Mouse (Mus musculus): ENCODE results near the gene Jpt2. TPM values are rescaled to one million over a fixed set of nuclear protein-coding genes. Genes with fewer than 3 reads are reported as not detected.

The Jpt2 gene
- polyA plus RNA-seq, 1 experiment from 2014 or later = 81.1 TPM

- Histone ChIP-seq H3K9ac (ENCODE audit: low read length) (peak overlapping the region; percentile 90), H3K9me3 (replicated peaks; ENCODE audit: control insufficient read depth, low read length) (no peaks in the 10 kb centered on the region), H3K4me2 (ENCODE audit: low read length) (peak overlapping the region; percentile 98), H3K36me3 (ENCODE audit: control insufficient read depth, insufficient read depth, low read length) (peaks cover 64% of the 10 kb centered on the region), H3K4me1 (ENCODE audit: control insufficient read depth, insufficient read depth, low read length) (peaks cover 21% of the 10 kb centered on the region), H3K27me3 (replicated peaks; ENCODE audit: control insufficient read depth, insufficient read depth, low read length) (no peaks in the 10 kb centered on the region), H3K27ac (ENCODE audit: low read depth, low read length) (peak overlapping the region; percentile 81), H3K4me3 (ENCODE audit: low read depth, low read length) (peak overlapping the region; percentile 81)
- no peak for DNase-seq (ENCODE audit: low spot score)
- 12% methylated on average over 31 of the region's 31 CpGs for WGBS
- peak; percentile 12 for ATAC-seq
Observed at GRCm38 (mm10) chr17:24894061-24894994, 66.2 kb downstream of the Jpt2 start.

DNA sequence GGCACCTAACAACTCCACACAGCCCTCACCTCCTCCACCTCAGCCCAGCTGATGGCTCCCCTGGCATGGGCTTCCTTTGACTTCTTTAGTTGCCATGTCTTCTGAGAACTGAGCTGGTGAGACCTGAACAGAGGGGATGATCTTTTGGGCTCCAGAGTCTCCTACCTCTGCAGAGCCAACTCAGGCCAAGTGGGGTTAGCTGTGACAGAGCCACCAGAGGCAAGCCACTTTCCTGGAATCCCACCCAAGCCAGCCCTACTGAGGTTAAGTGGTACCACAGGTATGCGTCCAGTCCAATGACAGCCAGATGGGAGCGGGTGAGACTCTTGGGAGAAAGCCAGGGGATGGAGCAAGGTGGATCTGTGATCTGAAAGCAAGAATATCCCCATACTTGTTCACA, 67.2 kb downstream of the Jpt2 start:
- DNase-seq (ENCODE audit: low spot score) = no peak
- 93% methylated on average over 2 of the region's 2 CpGs for WGBS

DNA sequence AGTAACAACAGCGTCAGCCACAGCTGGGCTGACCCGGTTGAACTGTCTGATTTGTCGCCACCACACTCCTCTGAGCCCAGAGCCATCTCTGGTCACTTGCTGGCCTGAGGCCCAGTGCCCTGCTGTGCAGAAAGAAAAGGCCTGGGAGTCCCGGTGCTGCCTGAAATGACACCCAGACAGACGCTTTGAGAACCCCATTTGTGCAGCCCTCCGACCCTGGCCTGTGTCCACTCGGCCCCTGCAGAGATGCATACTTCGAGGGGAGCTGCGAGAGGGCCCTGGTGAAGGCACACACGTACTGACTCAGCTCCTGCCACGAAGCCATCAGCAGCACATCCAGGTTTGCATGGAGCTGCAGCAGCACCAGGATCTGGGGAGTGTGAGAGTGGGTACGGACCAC, 67.7 kb downstream of the Jpt2 start:
- no peak overlapping the region for H3K4me2 ChIP-seq (ENCODE audit: low read length)
- H3K27ac ChIP-seq (ENCODE audit: low read depth, low read length) = no peak overlapping the region
- no peak overlapping the region for H3K4me3 ChIP-seq (ENCODE audit: low read depth, low read length)
- peaks cover 23% of the 10 kb centered on the region for H3K4me1 ChIP-seq (ENCODE audit: control insufficient read depth, insufficient read depth, low read length)
- H3K9me3 ChIP-seq (replicated peaks; ENCODE audit: control insufficient read depth, low read length) = no peaks in the 10 kb centered on the region
- ATAC-seq (no peak), DNase-seq (ENCODE audit: low spot score) (no peak)
- 89% methylated on average over 12 of the region's 12 CpGs for WGBS
- no peak overlapping the region for H3K9ac ChIP-seq (ENCODE audit: low read length)
- no peaks in the 10 kb centered on the region for H3K27me3 ChIP-seq (replicated peaks; ENCODE audit: control insufficient read depth, insufficient read depth, low read length)
- H3K36me3 ChIP-seq (ENCODE audit: control insufficient read depth, insufficient read depth, low read length) = peaks cover 59% of the 10 kb centered on the region

More for the DNA sequence above, 67.2 kb downstream of the Jpt2 start:
- Histone ChIP-seq H3K9ac (ENCODE audit: low read length) (no peak overlapping the region), H3K4me3 (ENCODE audit: low read depth, low read length) (no peak overlapping the region), H3K4me2 (ENCODE audit: low read length) (no peak overlapping the region), H3K9me3 (replicated peaks; ENCODE audit: control insufficient read depth, low read length) (no peaks in the 10 kb centered on the region), H3K4me1 (ENCODE audit: control insufficient read depth, insufficient read depth, low read length) (peaks cover 21% of the 10 kb centered on the region), H3K27me3 (replicated peaks; ENCODE audit: control insufficient read depth, insufficient read depth, low read length) (no peaks in the 10 kb centered on the region), H3K36me3 (ENCODE audit: control insufficient read depth, insufficient read depth, low read length) (peaks cover 63% of the 10 kb centered on the region), H3K27ac (ENCODE audit: low read depth, low read length) (no peak overlapping the region)
- ATAC-seq = no peak

GRCm38 (mm10) chr17:24891321-24891720, 69.2 kb downstream of the Jpt2 start:
- Histone ChIP-seq H3K4me2 (ENCODE audit: low read length) (no peak overlapping the region), H3K9me3 (replicated peaks; ENCODE audit: control insufficient read depth, low read length) (no peaks in the 10 kb centered on the region), H3K4me3 (ENCODE audit: low read depth, low read length) (no peak overlapping the region), H3K9ac (ENCODE audit: low read length) (no peak overlapping the region), H3K36me3 (ENCODE audit: control insufficient read depth, insufficient read depth, low read length) (peaks cover 54% of the 10 kb centered on the region), H3K27me3 (replicated peaks; ENCODE audit: control insufficient read depth, insufficient read depth, low read length) (no peaks in the 10 kb centered on the region), H3K27ac (ENCODE audit: low read depth, low read length) (no peak overlapping the region), H3K4me1 (ENCODE audit: control insufficient read depth, insufficient read depth, low read length) (peaks cover 22% of the 10 kb centered on the region)
- no peak for ATAC-seq
- WGBS = 92% methylated on average over 13 of the region's 13 CpGs
- no peak for DNase-seq (ENCODE audit: low spot score)

DNA sequence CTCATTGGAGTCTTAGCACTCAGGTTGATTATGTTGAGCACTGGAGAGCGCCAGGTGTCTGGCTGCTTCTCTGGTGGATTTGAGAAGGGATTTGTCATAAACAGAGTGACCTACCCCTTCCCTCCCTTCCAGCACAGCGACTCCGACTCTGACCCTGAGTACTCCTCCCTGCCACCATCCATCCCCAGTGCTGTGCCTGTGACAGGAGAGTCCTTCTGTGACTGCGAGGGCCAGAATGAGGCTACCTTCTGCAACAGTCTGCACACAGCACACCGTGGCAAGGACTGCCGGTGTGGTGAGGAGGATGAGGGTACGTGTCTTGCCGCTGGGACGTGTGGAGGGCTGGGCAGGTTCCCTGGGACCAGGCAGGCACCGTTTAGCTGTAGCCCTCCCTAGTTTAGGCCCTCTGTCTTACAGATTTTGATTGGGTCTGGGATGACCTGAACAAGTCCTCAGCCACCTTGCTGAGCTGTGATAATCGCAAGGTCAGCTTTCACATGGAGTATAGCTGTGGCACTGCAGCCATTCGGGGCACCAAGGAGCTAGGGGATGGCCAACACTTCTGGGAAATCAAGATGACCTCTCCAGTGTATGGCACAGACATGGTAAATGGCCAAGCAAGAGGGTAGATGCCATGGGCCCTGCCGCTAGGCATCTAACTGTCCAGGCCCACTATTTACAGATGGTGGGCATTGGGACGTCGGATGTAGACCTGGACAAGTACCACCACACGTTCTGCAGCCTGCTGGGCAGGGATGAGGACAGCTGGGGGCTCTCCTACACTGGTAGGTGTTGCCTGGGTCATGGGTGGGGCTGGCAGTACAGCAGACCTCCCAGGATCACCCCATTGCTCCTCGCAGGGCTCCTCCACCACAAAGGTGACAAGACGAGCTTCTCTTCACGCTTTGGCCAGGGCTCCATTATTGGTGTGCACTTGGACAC, 70.1 kb downstream of the Jpt2 start:
- H3K9me3 ChIP-seq (replicated peaks; ENCODE audit: control insufficient read depth, low read length) = no peaks in the 10 kb centered on the region
- DNase-seq (ENCODE audit: low spot score) (no peak), ATAC-seq (no peak)
- WGBS = 87% methylated on average over 19 of the region's 19 CpGs
- no peak overlapping the region for H3K27ac ChIP-seq (ENCODE audit: low read depth, low read length)
- peaks cover 54% of the 10 kb centered on the region for H3K36me3 ChIP-seq (ENCODE audit: control insufficient read depth, insufficient read depth, low read length)
- peaks cover 21% of the 10 kb centered on the region for H3K4me1 ChIP-seq (ENCODE audit: control insufficient read depth, insufficient read depth, low read length)
- H3K4me2 ChIP-seq (ENCODE audit: low read length) = no peak overlapping the region
- no peaks in the 10 kb centered on the region for H3K27me3 ChIP-seq (replicated peaks; ENCODE audit: control insufficient read depth, insufficient read depth, low read length)
- no peak overlapping the region for H3K9ac ChIP-seq (ENCODE audit: low read length)
- no peak overlapping the region for H3K4me3 ChIP-seq (ENCODE audit: low read depth, low read length)

GRCm38 (mm10) chr17:24888862-24889261, 71.6 kb downstream of the Jpt2 start:
- Histone ChIP-seq H3K27ac (ENCODE audit: low read depth, low read length) (no peak overlapping the region), H3K27me3 (replicated peaks; ENCODE audit: control insufficient read depth, insufficient read depth, low read length) (no peaks in the 10 kb centered on the region), H3K4me1 (ENCODE audit: control insufficient read depth, insufficient read depth, low read length) (peaks cover 17% of the 10 kb centered on the region), H3K9me3 (replicated peaks; ENCODE audit: control insufficient read depth, low read length) (no peaks in the 10 kb centered on the region), H3K9ac (ENCODE audit: low read length) (no peak overlapping the region), H3K4me2 (ENCODE audit: low read length) (no peak overlapping the region), H3K36me3 (ENCODE audit: control insufficient read depth, insufficient read depth, low read length) (peaks cover 62% of the 10 kb centered on the region), H3K4me3 (ENCODE audit: low read depth, low read length) (no peak overlapping the region)
- WGBS = 90% methylated on average over 3 of the region's 3 CpGs
- ATAC-seq = no peak
- DNase-seq (ENCODE audit: low spot score) = no peak

Other genes with a start within 250 kb of the Jpt2 start
- not detected in 2 replicates for gene Rnf151, start 242.6 kb downstream of the Jpt2 start, polyA plus RNA-seq (2014; fragmentation: Nextera tagmentation; extraction: Ambion mirVana)
- gene Rps2, start 242.6 kb downstream of the Jpt2 start, polyA plus RNA-seq (2014; fragmentation: Nextera tagmentation; extraction: Ambion mirVana) = 888 and 1,063 TPM in 2 replicates
- gene Ndufb10, start 236.2 kb downstream of the Jpt2 start, polyA plus RNA-seq (2014; fragmentation: Nextera tagmentation; extraction: Ambion mirVana) = 301 and 312 TPM in 2 replicates
- not detected in 2 replicates for gene Rpl3l, start 232.9 kb downstream of the Jpt2 start, polyA plus RNA-seq (2014; fragmentation: Nextera tagmentation; extraction: Ambion mirVana)
- gene Msrb1, start 224.0 kb downstream of the Jpt2 start, polyA plus RNA-seq (2014; fragmentation: Nextera tagmentation; extraction: Ambion mirVana) = 25.3 TPM in 2 replicates
- 0.20 TPM in 1 of 2 replicates, not detected in the other for gene Hs3st6, start 207.7 kb downstream of the Jpt2 start, polyA plus RNA-seq (2014; fragmentation: Nextera tagmentation; extraction: Ambion mirVana)
- gene Meiob, start 156.4 kb downstream of the Jpt2 start, polyA plus RNA-seq (2014; fragmentation: Nextera tagmentation; extraction: Ambion mirVana) = not detected in 2 replicates
- 49.7 and 52.8 TPM in 2 replicates for gene Hagh, start 120.5 kb downstream of the Jpt2 start, polyA plus RNA-seq (2014; fragmentation: Nextera tagmentation; extraction: Ambion mirVana)
- 18.4 and 19.2 TPM in 2 replicates for gene Fahd1, start 110.3 kb downstream of the Jpt2 start, polyA plus RNA-seq (2014; fragmentation: Nextera tagmentation; extraction: Ambion mirVana)
- gene Igfals, start 94.7 kb downstream of the Jpt2 start, polyA plus RNA-seq (2014; fragmentation: Nextera tagmentation; extraction: Ambion mirVana) = 0.17 and 0.25 TPM in 2 replicates
- gene Nubp2, start 74.3 kb downstream of the Jpt2 start, polyA plus RNA-seq (2014; fragmentation: Nextera tagmentation; extraction: Ambion mirVana) = 89.6 and 96.1 TPM in 2 replicates
- gene Spsb3, start 74.0 kb downstream of the Jpt2 start, polyA plus RNA-seq (2014; fragmentation: Nextera tagmentation; extraction: Ambion mirVana) = 78.3 and 85.0 TPM in 2 replicates
- 18.2 and 23.3 TPM in 2 replicates for gene Eme2, start 65.6 kb downstream of the Jpt2 start, polyA plus RNA-seq (2014; fragmentation: Nextera tagmentation; extraction: Ambion mirVana)
- gene Mrps34, start 65.6 kb downstream of the Jpt2 start, polyA plus RNA-seq (2014; fragmentation: Nextera tagmentation; extraction: Ambion mirVana) = 73.5 and 78.4 TPM in 2 replicates
- gene Nme3, start 64.2 kb downstream of the Jpt2 start, polyA plus RNA-seq (2014; fragmentation: Nextera tagmentation; extraction: Ambion mirVana) = 79.7 and 93.4 TPM in 2 replicates
- 49.9 and 76.1 TPM in 2 replicates for gene Mapk8ip3, start 23.7 kb downstream of the Jpt2 start, polyA plus RNA-seq (2014; fragmentation: Nextera tagmentation; extraction: Ambion mirVana)
- 5.4 and 7.5 TPM in 2 replicates for gene Cramp1l, start 55.1 kb upstream of the Jpt2 start, polyA plus RNA-seq (2014; fragmentation: Nextera tagmentation; extraction: Ambion mirVana)
- gene Ift140, start 55.4 kb upstream of the Jpt2 start, polyA plus RNA-seq (2014; fragmentation: Nextera tagmentation; extraction: Ambion mirVana) = 16.1 and 20.4 TPM in 2 replicates
- gene Tmem204, start 122.9 kb upstream of the Jpt2 start, polyA plus RNA-seq (2014; fragmentation: Nextera tagmentation; extraction: Ambion mirVana) = 11.8 and 13.6 TPM in 2 replicates
- gene Telo2, start 155.3 kb upstream of the Jpt2 start, polyA plus RNA-seq (2014; fragmentation: Nextera tagmentation; extraction: Ambion mirVana) = 27.3 and 40.0 TPM in 2 replicates
- 0.17 TPM in 1 of 2 replicates, not detected in the other for gene Ptx4, start 160.1 kb upstream of the Jpt2 start, polyA plus RNA-seq (2014; fragmentation: Nextera tagmentation; extraction: Ambion mirVana)
- gene Clcn7, start 172.7 kb upstream of the Jpt2 start, polyA plus RNA-seq (2014; fragmentation: Nextera tagmentation; extraction: Ambion mirVana) = 18.9 and 25.0 TPM in 2 replicates
- not detected in 2 replicates for gene Ccdc154, start 201.8 kb upstream of the Jpt2 start, polyA plus RNA-seq (2014; fragmentation: Nextera tagmentation; extraction: Ambion mirVana)
- not detected in 2 replicates for gene Gm38655, start 214.8 kb upstream of the Jpt2 start, polyA plus RNA-seq (2014; fragmentation: Nextera tagmentation; extraction: Ambion mirVana)
- gene BC003965, start 223.9 kb upstream of the Jpt2 start, polyA plus RNA-seq (2014; fragmentation: Nextera tagmentation; extraction: Ambion mirVana) = 35.5 and 39.6 TPM in 2 replicates
- 6.2 and 8.2 TPM in 2 replicates for gene Unkl, start 227.7 kb upstream of the Jpt2 start, polyA plus RNA-seq (2014; fragmentation: Nextera tagmentation; extraction: Ambion mirVana)

Data from forebrain, embryonic 14.5 days (tissue).